Mouse (Mus musculus): Measurements from ENCODE around the gene Dhfr. TPM values are rescaled to one million over a fixed set of nuclear protein-coding genes. Genes with fewer than 3 reads are reported as not detected.
A peak's percentile ranks its signal among the peaks of the same experiment; 100 is the strongest.
"Not testable (repeated sequence)": the region's sequence is repeated elsewhere in the genome, so short reads cannot be mapped to it uniquely, and the experiment has no call there.

Gene Dhfr
- total RNA-seq, 1 experiment from 2014 or later: 27.1 TPM

GRCm38 (mm10) chr13:92361609-92362008 lies 7.1 kb downstream of the Dhfr start:
- ATAC-seq (replicated peaks in 1 of 2; ENCODE audit: insufficient read depth in 1 of 2, low FRiP score in 2 of 2, low TSS enrichment in 1 of 2, low read depth in 1 of 2, poor library complexity in 2 of 2, severe bottlenecking in 2 of 2): no peak

GRCm38 (mm10) chr13:92365312-92365711 lies 10.8 kb downstream of the Dhfr start:
- ATAC-seq (replicated peaks in 1 of 2; ENCODE audit: insufficient read depth in 1 of 2, low FRiP score in 2 of 2, low TSS enrichment in 1 of 2, low read depth in 1 of 2, poor library complexity in 2 of 2, severe bottlenecking in 2 of 2): no peak

GRCm38 (mm10) chr13:92370811-92371210 lies 16.3 kb downstream of the Dhfr start:
- no peak for ATAC-seq (replicated peaks in 1 of 2; ENCODE audit: insufficient read depth in 1 of 2, low FRiP score in 2 of 2, low TSS enrichment in 1 of 2, low read depth in 1 of 2, poor library complexity in 2 of 2, severe bottlenecking in 2 of 2)

- not testable (repeated sequence) for ATAC-seq (replicated peaks in 1 of 2; ENCODE audit: insufficient read depth in 1 of 2, low FRiP score in 2 of 2, low TSS enrichment in 1 of 2, low read depth in 1 of 2, poor library complexity in 2 of 2, severe bottlenecking in 2 of 2)
Measured at GRCm38 (mm10) chr13:92371466-92371865, 16.9 kb downstream of the Dhfr start.

- ATAC-seq (replicated peaks in 1 of 2; ENCODE audit: insufficient read depth in 1 of 2, low FRiP score in 2 of 2, low TSS enrichment in 1 of 2, low read depth in 1 of 2, poor library complexity in 2 of 2, severe bottlenecking in 2 of 2): no peak
Measured at GRCm38 (mm10) chr13:92387367-92387766, 32.8 kb downstream of the Dhfr start.

GRCm38 (mm10) chr13:92393047-92393661 lies 38.6 kb downstream of the Dhfr start:
- no peak for ATAC-seq (replicated peaks in 1 of 2; ENCODE audit: insufficient read depth in 1 of 2, low FRiP score in 2 of 2, low TSS enrichment in 1 of 2, low read depth in 1 of 2, poor library complexity in 2 of 2, severe bottlenecking in 2 of 2)

- ATAC-seq (replicated peaks in 1 of 2; ENCODE audit: insufficient read depth in 1 of 2, low FRiP score in 2 of 2, low TSS enrichment in 1 of 2, low read depth in 1 of 2, poor library complexity in 2 of 2, severe bottlenecking in 2 of 2): no peak
Measured at GRCm38 (mm10) chr13:92398491-92399384, 44.2 kb downstream of the Dhfr start.

- ATAC-seq (replicated peaks in 1 of 2; ENCODE audit: insufficient read depth in 1 of 2, low FRiP score in 2 of 2, low TSS enrichment in 1 of 2, low read depth in 1 of 2, poor library complexity in 2 of 2, severe bottlenecking in 2 of 2): no peak
Measured at GRCm38 (mm10) chr13:92402063-92402462, 47.5 kb downstream of the Dhfr start.

GRCm38 (mm10) chr13:92403496-92403895 lies 49.0 kb downstream of the Dhfr start:
- no peak for ATAC-seq (replicated peaks in 1 of 2; ENCODE audit: insufficient read depth in 1 of 2, low FRiP score in 2 of 2, low TSS enrichment in 1 of 2, low read depth in 1 of 2, poor library complexity in 2 of 2, severe bottlenecking in 2 of 2)

GRCm38 (mm10) chr13:92410486-92410885 lies 56.0 kb downstream of the Dhfr start:
- no peak for ATAC-seq (replicated peaks in 1 of 2; ENCODE audit: insufficient read depth in 1 of 2, low FRiP score in 2 of 2, low TSS enrichment in 1 of 2, low read depth in 1 of 2, poor library complexity in 2 of 2, severe bottlenecking in 2 of 2)

- ATAC-seq (replicated peaks in 1 of 2; ENCODE audit: insufficient read depth in 1 of 2, low FRiP score in 2 of 2, low TSS enrichment in 1 of 2, low read depth in 1 of 2, poor library complexity in 2 of 2, severe bottlenecking in 2 of 2): no peak
Measured at GRCm38 (mm10) chr13:92419630-92420029, 65.1 kb downstream of the Dhfr start.

GRCm38 (mm10) chr13:92423711-92424110 lies 69.2 kb downstream of the Dhfr start:
- no peak for ATAC-seq (replicated peaks in 1 of 2; ENCODE audit: insufficient read depth in 1 of 2, low FRiP score in 2 of 2, low TSS enrichment in 1 of 2, low read depth in 1 of 2, poor library complexity in 2 of 2, severe bottlenecking in 2 of 2)

GRCm38 (mm10) chr13:92425758-92426264 lies 71.3 kb downstream of the Dhfr start, which contains the start of gene Ankrd34b:
Gene Ankrd34b (plus strand): TSS chr13:92425896.
- ATAC-seq (replicated peaks in 1 of 2; ENCODE audit: insufficient read depth in 1 of 2, low FRiP score in 2 of 2, low TSS enrichment in 1 of 2, low read depth in 1 of 2, poor library complexity in 2 of 2, severe bottlenecking in 2 of 2): peak; percentile 10 to 15; a peak in 1 of 4 replicates

GRCm38 (mm10) chr13:92426294-92427051 lies 71.9 kb downstream of the Dhfr start:
- ATAC-seq (replicated peaks in 1 of 2; ENCODE audit: insufficient read depth in 1 of 2, low FRiP score in 2 of 2, low TSS enrichment in 1 of 2, low read depth in 1 of 2, poor library complexity in 2 of 2, severe bottlenecking in 2 of 2): peak in 1 of 2 experiments; percentile 35; a peak in 1 of 4 replicates

- no peak for ATAC-seq (replicated peaks in 1 of 2; ENCODE audit: insufficient read depth in 1 of 2, low FRiP score in 2 of 2, low TSS enrichment in 1 of 2, low read depth in 1 of 2, poor library complexity in 2 of 2, severe bottlenecking in 2 of 2)
Measured at GRCm38 (mm10) chr13:92427351-92427855, 72.9 kb downstream of the Dhfr start.
